Mouse (Mus musculus) left cerebral cortex, adult 2 months (tissue): ENCODE data around the gene Manbal. TPM values are rescaled to one million over a fixed set of nuclear protein-coding genes. Genes with fewer than 3 reads are reported as not detected.
A peak's percentile ranks its signal among the peaks of the same experiment; 100 is the strongest.

Experiments used
- DNase-seq, 2 experiments: peaks; one replicate each; pipeline ENCODE4 v3.0.0; 2021 to 2022; ENCODE audit warnings: low spot score in 2 of 2, mixed read lengths in 1 of 2; ENCODE audit errors: extremely low spot score in 1 of 2
- H3K27ac ChIP-seq: fragments of 200-600 bp; 2 replicates; pipeline ENCODE4 v1.8.1; 2022
- H3K4me3 ChIP-seq: fragments of 200-600 bp; 2 replicates; pipeline ENCODE4 v1.8.1; 2022
- CTCF ChIP-seq: fragments of 200-600 bp; IDR thresholded peaks from 2 replicates; pipeline ENCODE4 v1.8.1; 2022; ENCODE audit warnings: antibody characterized with exemption, mild to moderate bottlenecking, moderate library complexity
- intact Hi-C: fragments of 180-260 bp; cut with DNase I; formaldehyde crosslinking; loops from one replicate; pipeline ENCODE4 v1.15.1; 2025
- total RNA-seq, 2 experiments: library from RNA; stranded (reverse); gene quantifications; 2 replicates each; pipeline ENCODE4 v1.2.3; 2021

The Manbal gene
- total RNA-seq, 2 experiments from 2014 or later, result 57.3 to 58.1 TPM

DNA sequence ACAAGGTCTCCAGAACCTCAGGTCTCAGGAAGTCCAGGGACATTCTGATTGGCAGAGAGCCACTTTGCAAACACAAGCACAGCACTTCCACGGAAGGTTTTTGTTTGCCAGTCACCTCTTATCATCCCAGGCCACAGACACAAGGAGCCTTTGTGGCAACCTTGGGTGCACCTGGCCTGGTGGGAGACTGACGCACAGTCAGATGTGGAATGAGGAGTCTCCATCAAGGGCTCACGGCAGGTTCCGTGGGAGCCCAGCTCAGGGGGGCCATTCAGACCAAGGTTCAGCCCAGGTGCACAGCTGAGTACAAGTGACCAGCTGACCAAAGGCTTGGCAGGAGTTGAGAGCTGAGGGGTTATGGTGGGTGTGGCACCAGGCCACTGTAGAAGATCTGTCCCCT lies 30.0 kb downstream of the Manbal start:
- no peak overlapping the region for H3K27ac ChIP-seq
- no peak for DNase-seq
- TF ChIP-seq CTCF, result no peak
- intact Hi-C loops, result no loop called here
- no peak overlapping the region for H3K4me3 ChIP-seq

DNA sequence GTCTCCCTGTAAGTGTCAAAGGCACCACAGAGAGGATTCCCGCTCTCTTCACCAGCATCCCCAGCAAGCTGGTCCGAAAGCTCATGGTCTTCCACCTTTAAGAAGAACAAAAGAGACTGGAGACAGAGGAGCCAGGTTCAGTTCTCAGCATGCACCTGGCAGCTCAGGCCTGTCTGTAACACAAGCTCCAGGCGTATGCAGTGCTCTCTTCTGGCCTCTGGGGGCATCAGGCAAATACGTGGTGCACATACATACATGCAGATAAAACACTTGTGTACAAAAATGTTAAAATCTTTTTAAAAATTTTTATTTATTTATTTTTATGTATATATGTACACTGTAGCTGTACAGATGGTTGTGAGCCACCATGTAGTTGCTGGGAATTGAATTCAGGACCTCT lies 31.1 kb downstream of the Manbal start:
- intact Hi-C loops, result no loop called here
- peak; percentile 26 for TF ChIP-seq CTCF
- no peak for DNase-seq

DNA sequence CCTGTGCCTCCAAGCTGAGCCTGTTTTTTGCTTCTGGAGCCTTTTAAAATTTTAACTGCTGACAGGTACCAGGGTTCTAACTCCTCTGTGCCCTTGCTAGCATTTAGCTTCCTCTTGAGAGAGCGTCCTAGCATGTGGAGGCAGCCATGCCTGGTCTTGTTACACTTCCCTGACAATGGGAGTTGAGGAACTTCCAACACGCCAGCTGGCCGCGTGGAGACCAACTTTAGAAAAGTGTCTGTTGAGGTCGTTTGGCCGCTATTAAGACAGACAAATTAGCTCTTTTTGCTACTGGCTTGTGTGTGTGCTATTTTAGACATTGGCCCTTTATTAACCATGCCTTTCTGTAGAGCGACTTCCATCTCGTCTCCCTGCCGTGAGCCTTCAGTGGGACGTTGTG lies 32.4 kb downstream of the Manbal start:
- no peak for DNase-seq
- Histone ChIP-seq H3K4me3 (no peak overlapping the region), H3K27ac (no peak overlapping the region)
- TF ChIP-seq CTCF, result no peak
- intact Hi-C loops, result no loop called here

More for the DNA sequence above, 31.1 kb downstream of the Manbal start:
- Histone ChIP-seq H3K27ac (no peak overlapping the region), H3K4me3 (no peak overlapping the region)

DNA sequence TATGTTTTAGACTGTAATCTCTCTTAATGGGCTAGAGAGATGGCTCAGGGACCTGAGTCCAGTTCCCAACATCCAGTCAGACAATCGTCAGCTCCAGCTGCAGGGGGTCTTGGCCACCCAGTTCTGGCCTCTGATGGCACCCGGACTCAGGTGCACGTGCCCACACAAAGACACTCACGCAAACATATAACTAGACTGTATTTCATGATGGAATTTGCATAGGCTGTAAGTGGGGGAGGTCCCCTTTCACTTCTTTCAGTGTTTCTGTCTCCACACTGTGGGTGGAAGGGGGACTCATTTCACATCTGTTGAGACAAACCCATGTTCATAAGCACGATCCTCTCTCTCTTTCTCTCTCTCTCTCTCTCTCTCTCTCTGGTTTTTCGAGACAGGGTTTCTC lies 33.1 kb downstream of the Manbal start:
- H3K4me3 ChIP-seq, result no peak overlapping the region
- TF ChIP-seq CTCF, result no peak
- intact Hi-C loops, result no loop called here
- no peak overlapping the region for H3K27ac ChIP-seq
- no peak for DNase-seq

DNA sequence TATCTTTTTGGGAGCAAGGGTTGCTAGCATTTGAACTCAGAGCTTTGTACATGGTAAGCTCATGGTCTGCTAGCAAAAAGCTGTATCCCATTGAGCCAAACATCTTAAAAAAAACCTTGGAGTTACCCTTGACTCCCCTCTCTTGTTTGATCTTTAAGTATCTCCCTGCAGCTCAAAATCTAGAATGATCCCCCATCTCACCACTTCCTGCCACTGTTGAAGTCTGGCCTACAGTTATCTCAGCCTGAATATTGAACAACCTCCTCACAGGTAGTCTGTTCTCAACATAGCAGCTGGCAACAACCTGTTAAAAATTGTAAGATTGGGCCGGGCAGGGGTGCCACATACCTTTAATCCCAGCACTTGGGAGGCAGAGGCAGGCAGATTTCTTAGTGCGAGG lies 33.9 kb downstream of the Manbal start:
- no peak overlapping the region for H3K4me3 ChIP-seq
- no peak for DNase-seq
- no peak for TF ChIP-seq CTCF
- H3K27ac ChIP-seq, result no peak overlapping the region
- intact Hi-C loops, result no loop called here

DNA sequence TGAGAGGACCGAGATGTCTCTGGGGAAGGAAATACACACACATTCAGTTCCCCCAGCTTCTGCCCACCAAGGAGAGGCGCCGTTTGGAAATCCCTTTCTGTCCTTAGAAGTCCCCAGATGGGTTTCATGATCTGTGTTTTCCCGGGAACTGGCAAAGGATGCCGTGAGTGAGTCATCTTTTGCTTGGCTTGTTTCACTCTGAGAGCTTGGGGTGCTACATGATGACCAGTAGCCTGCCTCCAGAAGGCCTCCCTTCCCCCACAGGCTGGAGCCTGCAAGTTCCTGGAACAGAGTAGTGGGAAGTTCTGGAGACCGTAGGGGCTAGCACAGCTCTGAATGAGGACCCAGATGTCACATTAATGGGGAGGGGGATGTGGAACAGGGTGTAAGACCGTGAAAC lies 40.2 kb downstream of the Manbal start:
- intact Hi-C loops, result no loop called here
- no peak for TF ChIP-seq CTCF
- DNase-seq, result no peak
- Histone ChIP-seq H3K4me3 (no peak overlapping the region), H3K27ac (no peak overlapping the region)

DNA sequence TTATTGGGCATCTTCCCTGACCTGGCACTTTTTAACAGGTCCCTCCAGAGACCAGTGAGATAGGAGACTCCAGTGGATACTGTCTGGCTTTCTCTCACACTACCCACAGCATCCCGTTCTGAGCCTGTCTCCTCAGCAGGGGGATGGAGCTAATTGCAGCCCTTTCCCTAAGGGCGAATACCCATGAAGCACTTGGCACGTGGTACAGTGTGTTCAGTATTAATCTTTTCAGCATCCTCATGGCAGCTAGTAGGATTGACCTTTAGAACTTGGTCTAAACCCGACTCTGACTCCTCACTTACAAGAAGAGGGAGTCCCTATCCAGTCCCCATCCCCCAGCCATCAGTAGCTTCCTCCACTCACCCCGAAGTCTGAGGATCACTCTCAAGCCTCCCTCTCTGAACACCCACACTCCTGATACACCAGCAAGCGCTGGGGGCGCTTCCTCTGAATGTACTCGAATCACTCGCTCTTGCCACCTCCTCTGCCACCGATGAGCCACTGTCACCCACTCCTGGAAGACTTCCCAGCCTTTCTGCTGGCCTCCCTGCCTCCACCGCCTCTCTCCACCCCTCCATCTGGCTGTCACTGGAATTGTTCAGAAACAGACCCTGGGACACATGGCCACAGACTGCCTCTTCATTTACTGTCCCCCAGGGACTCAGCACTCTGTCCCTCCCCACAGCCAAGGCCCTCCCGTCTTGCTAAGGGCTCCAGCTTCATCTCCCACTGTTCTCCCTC lies 42.6 kb downstream of the Manbal start:
- intact Hi-C loops, result no loop called here
- peak; percentile 69 to 78 for DNase-seq
- H3K27ac ChIP-seq, result peak overlapping the region; percentile 37

DNA sequence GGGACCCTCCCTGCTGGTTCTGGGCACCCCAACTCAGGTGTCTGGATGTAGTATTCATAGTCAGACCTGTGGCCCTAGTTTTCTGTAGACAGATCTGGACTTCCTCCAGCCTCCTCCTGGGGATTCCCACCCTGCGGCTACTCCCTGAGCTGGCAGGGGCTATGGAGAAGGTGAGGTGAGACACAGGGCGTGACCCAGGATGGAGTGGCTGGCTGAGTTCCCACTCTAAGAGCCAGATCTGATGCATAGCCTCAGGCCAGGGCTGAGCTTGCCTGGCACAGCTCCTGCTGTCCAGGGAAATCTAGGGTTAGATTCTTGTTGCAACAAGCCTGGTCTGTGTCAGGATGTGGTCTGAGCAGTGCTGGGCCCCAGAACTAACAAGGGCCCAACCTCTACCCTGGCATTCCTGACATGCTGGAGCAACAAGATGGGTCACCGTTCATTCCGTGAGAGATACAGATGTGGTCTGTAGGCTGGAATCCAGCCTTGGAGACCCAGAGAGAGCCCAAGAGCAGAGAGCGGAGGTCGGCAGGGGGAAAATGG lies 43.8 kb downstream of the Manbal start:
- H3K27ac ChIP-seq, result no peak overlapping the region
- DNase-seq, result no peak
- no peak overlapping the region for H3K4me3 ChIP-seq
- intact Hi-C loops, result no loop called here
- no peak for TF ChIP-seq CTCF

More for the DNA sequence above, 42.6 kb downstream of the Manbal start:
- no peak overlapping the region for H3K4me3 ChIP-seq
- no peak; the same call in none of the 2 replicates for TF ChIP-seq CTCF

DNA sequence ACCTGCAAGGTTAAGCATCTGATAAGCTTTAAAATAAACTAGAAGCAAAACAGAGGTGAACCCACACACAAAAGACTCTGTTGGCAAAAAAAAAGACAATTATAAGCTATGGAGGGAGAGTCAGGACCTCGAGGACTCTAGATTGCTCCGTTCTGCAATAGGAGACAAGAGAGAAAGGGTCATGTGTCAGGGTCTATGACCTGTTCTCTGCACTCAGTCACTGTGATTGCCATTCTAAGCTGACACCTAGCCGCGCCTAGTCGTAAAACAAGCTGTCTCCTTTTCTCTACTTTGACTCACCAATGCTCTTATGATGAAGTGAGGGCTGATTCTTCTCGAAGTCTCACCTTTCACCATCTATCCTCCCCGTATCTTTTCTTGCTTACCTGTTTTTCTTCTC lies 45.1 kb downstream of the Manbal start:
- TF ChIP-seq CTCF, result no peak
- intact Hi-C loops, result no loop called here

DNA sequence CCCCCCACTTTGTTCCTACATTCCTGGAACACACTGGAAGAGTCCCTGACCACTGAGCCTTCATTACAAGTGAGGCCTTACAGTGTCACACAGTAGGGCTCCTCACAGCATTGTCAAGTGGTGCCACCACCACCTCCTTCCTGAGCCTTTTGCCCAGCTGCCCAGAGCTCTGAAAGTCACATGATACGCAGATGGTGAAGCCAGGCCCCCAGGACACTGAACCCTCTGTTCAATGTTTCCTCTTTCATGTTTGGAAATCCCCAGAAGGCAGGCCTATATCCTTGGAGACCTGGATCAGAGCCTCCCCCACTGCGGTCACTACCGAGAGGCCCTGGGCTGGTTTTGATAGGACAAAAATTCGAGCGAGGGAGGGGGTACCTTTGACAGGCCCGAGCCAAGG lies 49.8 kb downstream of the Manbal start:
- H3K4me3 ChIP-seq, result no peak overlapping the region

More for the DNA sequence above, 45.1 kb downstream of the Manbal start:
- DNase-seq, result no peak
- Histone ChIP-seq H3K4me3 (no peak overlapping the region), H3K27ac (no peak overlapping the region)

DNA sequence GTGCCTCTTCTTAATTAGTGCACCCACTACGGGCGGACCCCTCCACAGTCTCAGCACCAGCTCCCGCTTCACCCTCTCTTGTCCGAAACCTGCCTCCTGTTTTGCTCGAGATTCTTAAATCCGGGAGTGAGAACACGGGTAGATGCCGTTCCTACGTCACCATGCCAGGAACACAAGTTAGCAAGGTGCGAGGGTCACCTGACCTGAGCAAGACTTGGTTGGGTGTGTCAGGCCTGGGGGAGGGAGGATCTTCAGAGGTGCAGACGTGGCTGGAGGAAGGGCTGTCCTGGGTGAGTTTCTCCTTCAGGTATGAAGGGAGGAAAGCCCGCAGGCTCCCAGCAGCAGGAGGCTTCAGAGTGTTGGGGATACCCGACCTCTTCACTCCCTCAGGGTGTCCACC lies 50.8 kb downstream of the Manbal start, which contains the start of gene Src:
Gene Src (plus strand): TSS at position 239 of the 400 bp plus-strand sequence.
- H3K27ac ChIP-seq, result no peak within 1 kb of the TSS
- intact Hi-C loops, result no loop called here
- no peak for DNase-seq
- H3K4me3 ChIP-seq, result no peak within 1 kb of the TSS
- TF ChIP-seq CTCF, result no peak

More for the DNA sequence above, 49.8 kb downstream of the Manbal start:
- intact Hi-C loops, result no loop called here
- DNase-seq, result no peak
- H3K27ac ChIP-seq, result no peak overlapping the region
- no peak for TF ChIP-seq CTCF

DNA sequence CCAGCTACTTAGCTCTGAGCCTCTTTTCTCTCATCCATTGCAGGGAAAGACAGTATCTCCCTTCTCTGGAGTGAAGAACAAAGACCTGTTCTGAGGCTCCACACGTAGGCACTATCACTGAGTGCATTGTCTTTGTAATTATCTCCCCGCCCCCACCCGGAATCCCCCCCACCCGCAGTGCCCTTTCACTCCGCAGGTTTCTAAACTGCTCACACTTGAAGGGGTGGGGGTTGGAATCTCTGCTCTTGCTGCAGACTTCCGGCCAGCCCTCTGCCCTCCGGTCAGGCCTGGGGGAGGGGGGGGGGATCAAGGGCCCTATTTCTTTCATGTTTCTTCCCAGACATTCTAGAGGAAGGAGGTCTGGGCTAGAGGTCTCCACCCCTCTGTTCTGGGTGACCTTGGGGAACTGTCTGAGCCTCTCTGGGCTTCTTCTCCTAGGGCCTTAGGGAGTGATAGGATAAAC lies 51.2 kb downstream of the Manbal start:
- no peak for DNase-seq
- no peak overlapping the region for H3K4me3 ChIP-seq
- no peak overlapping the region for H3K27ac ChIP-seq
- intact Hi-C loops, result no loop called here
- no peak for TF ChIP-seq CTCF

DNA sequence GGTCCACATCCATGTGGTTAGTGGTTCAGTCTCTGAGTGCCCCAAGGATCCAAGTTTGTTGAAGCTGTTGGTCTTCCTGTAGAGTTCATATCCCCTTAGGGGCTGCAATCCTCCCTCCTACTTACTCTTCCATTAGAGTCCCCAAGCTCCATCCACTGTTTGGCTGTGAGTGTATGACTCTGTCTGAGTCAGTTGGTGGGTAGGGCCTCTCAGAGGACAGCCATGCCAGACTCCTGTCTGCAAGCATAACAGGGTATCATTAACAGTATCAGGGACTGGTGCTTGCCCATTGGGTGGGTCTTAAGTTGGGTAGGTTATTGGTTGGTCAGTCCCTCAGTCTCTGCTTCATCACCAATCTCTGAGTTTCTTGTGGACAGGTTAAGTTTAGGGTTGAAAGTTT lies 52.1 kb downstream of the Manbal start:
- TF ChIP-seq CTCF, result no peak
- intact Hi-C loops, result no loop called here
- Histone ChIP-seq H3K4me3 (no peak overlapping the region), H3K27ac (no peak overlapping the region)
- no peak for DNase-seq
